Mouse (Mus musculus): ENCODE measurements around the gene Serpinb1c. TPM values are rescaled to one million over a fixed set of nuclear protein-coding genes. Genes with fewer than 3 reads are reported as not detected.
"Not testable (repeated sequence)": the region's sequence is repeated elsewhere in the genome, so short reads cannot be mapped to it uniquely, and the experiment has no call there.

Serpinb1c gene
- total and polyA plus RNA-seq, 2 experiments, result 0.15 to 0.28 TPM

- no peaks in the 10 kb centered on the region for H3K36me3 ChIP-seq (ENCODE audit: control insufficient read depth, insufficient read depth, low read length)
- H3K27me3 ChIP-seq (ENCODE audit: control insufficient read depth, insufficient read depth, low read length), result no peaks in the 10 kb centered on the region
- no peak overlapping the region for H3K9ac ChIP-seq (ENCODE audit: low read depth, low read length)
- H3K27ac ChIP-seq (replicated peaks; ENCODE audit: insufficient read depth, low read depth, low read length), result no peak overlapping the region
- TF ChIP-seq CTCF (IDR thresholded peaks at IDR 0.05; ENCODE audit: low read depth, low read length), result peak; percentile 98
- TF ChIP-seq POLR2A (IDR thresholded peaks at IDR 0.05; ENCODE audit: extremely low read depth, insufficient read depth, low read length), result no peak
- no peaks in the 10 kb centered on the region for H3K79me2 ChIP-seq (ENCODE audit: control insufficient read depth, insufficient read depth, low read length)
- WGBS, result 29% methylated on average over 8 of the region's 8 CpGs
- H3K4me3 ChIP-seq (ENCODE audit: insufficient read depth, low read depth, low read length), result no peak overlapping the region
- H3K4me1 ChIP-seq (ENCODE audit: control insufficient read depth, insufficient read depth, low read length), result no peaks in the 10 kb centered on the region
- DNase-seq (ENCODE audit: extremely low read depth, low read depth, low spot score), result peak; percentile 68
These were observed 5.3 kb upstream of the Serpinb1c start for GRCm38 (mm10) chr13:32903211-32903873.

- no peak overlapping the region for H3K27ac ChIP-seq (replicated peaks; ENCODE audit: insufficient read depth, low read depth, low read length)
- no peaks in the 10 kb centered on the region for H3K27me3 ChIP-seq (ENCODE audit: control insufficient read depth, insufficient read depth, low read length)
- H3K79me2 ChIP-seq (ENCODE audit: control insufficient read depth, insufficient read depth, low read length), result no peaks in the 10 kb centered on the region
- no peak overlapping the region for H3K4me3 ChIP-seq (ENCODE audit: insufficient read depth, low read depth, low read length)
- WGBS, result 12% methylated on average over 4 of the region's 4 CpGs
- H3K4me1 ChIP-seq (ENCODE audit: control insufficient read depth, insufficient read depth, low read length), result no peaks in the 10 kb centered on the region
- TF ChIP-seq POLR2A (IDR thresholded peaks at IDR 0.05; ENCODE audit: extremely low read depth, insufficient read depth, low read length), result no peak
- TF ChIP-seq CTCF (IDR thresholded peaks at IDR 0.05; ENCODE audit: low read depth, low read length), result peak; percentile 57; the same call in 1 of the 2 replicates
- no peak overlapping the region for H3K9ac ChIP-seq (ENCODE audit: low read depth, low read length)
- DNase-seq (ENCODE audit: extremely low read depth, low read depth, low spot score), result peak; percentile 42
- H3K36me3 ChIP-seq (ENCODE audit: control insufficient read depth, insufficient read depth, low read length), result no peaks in the 10 kb centered on the region
These were observed 4.5 kb upstream of the Serpinb1c start for GRCm38 (mm10) chr13:32902481-32903015.

- TF ChIP-seq POLR2A (IDR thresholded peaks at IDR 0.05; ENCODE audit: extremely low read depth, insufficient read depth, low read length), result no peak
- TF ChIP-seq CTCF (IDR thresholded peaks at IDR 0.05; ENCODE audit: low read depth, low read length), result peak; percentile 75
- H3K4me1 ChIP-seq (ENCODE audit: control insufficient read depth, insufficient read depth, low read length), result no peaks in the 10 kb centered on the region; the same call in 1 of the 2 replicates
- H3K4me3 ChIP-seq (ENCODE audit: insufficient read depth, low read depth, low read length), result no peak overlapping the region
- H3K36me3 ChIP-seq (ENCODE audit: control insufficient read depth, insufficient read depth, low read length), result no peaks in the 10 kb centered on the region
- DNase-seq (ENCODE audit: extremely low read depth, low read depth, low spot score), result peak; percentile 38
- no peaks in the 10 kb centered on the region for H3K79me2 ChIP-seq (ENCODE audit: control insufficient read depth, insufficient read depth, low read length)
- no peak overlapping the region for H3K27ac ChIP-seq (replicated peaks; ENCODE audit: insufficient read depth, low read depth, low read length)
- no peaks in the 10 kb centered on the region for H3K27me3 ChIP-seq (ENCODE audit: control insufficient read depth, insufficient read depth, low read length)
- no peak overlapping the region for H3K9ac ChIP-seq (ENCODE audit: low read depth, low read length)
- 11% methylated on average over 2 of the region's 2 CpGs for WGBS
These were observed 2.6 kb upstream of the Serpinb1c start for GRCm38 (mm10) chr13:32900639-32901038.

GRCm38 (mm10) chr13:32899114-32899513, 1.1 kb upstream of the Serpinb1c start:
- not testable (repeated sequence) for H3K9ac ChIP-seq (ENCODE audit: low read depth, low read length); H3K79me2 ChIP-seq (ENCODE audit: control insufficient read depth, insufficient read depth, low read length); H3K27ac ChIP-seq (replicated peaks; ENCODE audit: insufficient read depth, low read depth, low read length); H3K36me3 ChIP-seq (ENCODE audit: control insufficient read depth, insufficient read depth, low read length); H3K27me3 ChIP-seq (ENCODE audit: control insufficient read depth, insufficient read depth, low read length); H3K4me3 ChIP-seq (ENCODE audit: insufficient read depth, low read depth, low read length); H3K4me1 ChIP-seq (ENCODE audit: control insufficient read depth, insufficient read depth, low read length); DNase-seq (ENCODE audit: extremely low read depth, low read depth, low spot score)
- 69% methylated on average over 2 of the region's 2 CpGs for WGBS

- peak; percentile 39 for DNase-seq (ENCODE audit: extremely low read depth, low read depth, low spot score)
- no peaks in the 10 kb centered on the region for H3K36me3 ChIP-seq (ENCODE audit: control insufficient read depth, insufficient read depth, low read length)
- no peak for TF ChIP-seq POLR2A (IDR thresholded peaks at IDR 0.05; ENCODE audit: extremely low read depth, insufficient read depth, low read length)
- no peak for TF ChIP-seq CTCF (IDR thresholded peaks at IDR 0.05; ENCODE audit: low read depth, low read length)
- no peaks in the 10 kb centered on the region for H3K27me3 ChIP-seq (ENCODE audit: control insufficient read depth, insufficient read depth, low read length)
- H3K4me1 ChIP-seq (ENCODE audit: control insufficient read depth, insufficient read depth, low read length), result no peaks in the 10 kb centered on the region; the same call in 1 of the 2 replicates
- H3K27ac ChIP-seq (replicated peaks; ENCODE audit: insufficient read depth, low read depth, low read length), result no peak overlapping the region
- H3K9ac ChIP-seq (ENCODE audit: low read depth, low read length), result no peak overlapping the region
- WGBS, result 23% methylated on average over 4 of the region's 4 CpGs
- no peaks in the 10 kb centered on the region for H3K79me2 ChIP-seq (ENCODE audit: control insufficient read depth, insufficient read depth, low read length)
- no peak overlapping the region for H3K4me3 ChIP-seq (ENCODE audit: insufficient read depth, low read depth, low read length)
These were observed 1.1 kb downstream of the Serpinb1c start for GRCm38 (mm10) chr13:32896931-32897330.

- Histone ChIP-seq H3K27ac (replicated peaks; ENCODE audit: insufficient read depth, low read depth, low read length) (no peak overlapping the region), H3K4me3 (ENCODE audit: insufficient read depth, low read depth, low read length) (no peak overlapping the region), H3K79me2 (ENCODE audit: control insufficient read depth, insufficient read depth, low read length) (no peaks in the 10 kb centered on the region), H3K4me1 (ENCODE audit: control insufficient read depth, insufficient read depth, low read length) (no peaks in the 10 kb centered on the region), H3K27me3 (ENCODE audit: control insufficient read depth, insufficient read depth, low read length) (no peaks in the 10 kb centered on the region), H3K36me3 (ENCODE audit: control insufficient read depth, insufficient read depth, low read length) (no peaks in the 10 kb centered on the region), H3K9ac (ENCODE audit: low read depth, low read length) (no peak overlapping the region)
- no peak for DNase-seq (ENCODE audit: extremely low read depth, low read depth, low spot score)
- TF ChIP-seq POLR2A (IDR thresholded peaks at IDR 0.05; ENCODE audit: extremely low read depth, insufficient read depth, low read length), result no peak
- no peak for TF ChIP-seq CTCF (IDR thresholded peaks at IDR 0.05; ENCODE audit: low read depth, low read length)
These were observed 13.3 kb downstream of the Serpinb1c start for GRCm38 (mm10) chr13:32884755-32885154.
